Mouse (Mus musculus) spleen, adult 2 months (tissue): Measurements from ENCODE around the gene Bfsp2.

Source experiments
- CTCF ChIP-seq: fragments of 200-500 bp; IDR thresholded peaks from 2 replicates; pipeline ENCODE4 v1.5.1; 2011; ENCODE audit warnings: mild to moderate bottlenecking, inconsistent platforms; ENCODE audit not compliant: insufficient read depth, insufficient read length, insufficient replicate concordance; ENCODE audit errors: extremely low read depth
- POLR2A ChIP-seq: fragments of 200-500 bp; IDR thresholded peaks from 2 replicates; pipeline ENCODE4 v1.6.1; 2011; ENCODE audit warnings: low read depth, low read length, inconsistent platforms

DNA sequence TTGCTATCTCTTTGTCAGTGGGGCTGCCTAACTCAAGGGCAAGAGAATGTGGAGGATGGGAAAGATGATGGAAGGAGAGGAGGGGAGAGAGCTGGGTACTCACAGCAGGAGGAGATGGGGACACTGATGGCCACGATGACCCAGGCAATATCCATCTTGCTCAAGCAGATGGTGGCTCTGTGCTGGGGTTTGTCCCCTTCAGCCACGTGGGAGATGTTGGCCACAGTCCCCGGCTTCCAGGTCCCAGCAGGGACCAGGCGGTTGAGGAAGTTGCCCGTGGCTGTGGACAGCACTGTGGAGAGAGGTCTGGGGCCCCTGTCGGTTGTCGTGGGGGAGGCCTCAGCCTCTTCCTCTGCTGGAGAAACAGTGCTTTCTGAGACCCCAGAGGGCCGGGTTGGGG is 18.5 kb upstream of the Bfsp2 start:
- TF ChIP-seq CTCF (no peak), POLR2A (no peak)
